Mouse (Mus musculus) MEL (cell line): ENCODE results near the gene Nop2. TPM values are rescaled to one million over a fixed set of nuclear protein-coding genes. Genes with fewer than 3 reads are reported as not detected.

ENCODE experiments used
- DNase-seq: peaks from one replicate; pipeline ENCODE4 v3.0.0; 2011; ENCODE audit warnings: low read depth, low spot score
- H3K27ac ChIP-seq: 2 replicates; pipeline ENCODE4 v1.5.1; 2012; ENCODE audit warnings: low read depth, mild to moderate bottlenecking, control low read depth, low read length, moderate library complexity; ENCODE audit not compliant: control insufficient read depth
- H3K27me3 ChIP-seq, 2 experiments: fragments of 150-350 bp in 1 of 2; sonication (generic) in 1 of 2; 2 replicates each; pipeline ENCODE4 v1.6.1; 2012; ENCODE audit warnings: low read length in 2 of 2, mild to moderate bottlenecking in 2 of 2, improper control_type of control experiment in 1 of 2, moderate library complexity in 1 of 2; ENCODE audit not compliant: insufficient read depth in 2 of 2, control insufficient read depth in 1 of 2
- H3K36me3 ChIP-seq, 2 experiments: 2 replicates each; pipeline ENCODE4 v1.6.1; 2012 to 2014; ENCODE audit warnings: low read length in 2 of 2, improper control_type of control experiment in 1 of 2, inconsistent platforms in 1 of 2, mild to moderate bottlenecking in 1 of 2; ENCODE audit not compliant: insufficient read depth in 2 of 2, control insufficient read depth in 1 of 2
- H3K4me1 ChIP-seq, 2 experiments: fragments of 150-350 bp in 1 of 2; sonication (generic) in 1 of 2; 2 replicates each; pipeline ENCODE4 v1.6.1; 2012; ENCODE audit warnings: low read length in 2 of 2, improper control_type of control experiment in 1 of 2, mild to moderate bottlenecking in 1 of 2; ENCODE audit not compliant: insufficient read depth in 2 of 2, control insufficient read depth in 1 of 2
- H3K4me3 ChIP-seq, 2 experiments: fragments of 150-350 bp in 1 of 2; sonication (generic) in 1 of 2; 2 replicates each; pipeline ENCODE4 v1.5.1; 2012; ENCODE audit warnings: low read depth in 2 of 2, low read length in 2 of 2, mild to moderate bottlenecking in 2 of 2, moderate library complexity in 2 of 2, control low read depth in 1 of 2, improper control_type of control experiment in 1 of 2; ENCODE audit not compliant: control insufficient read depth in 1 of 2, insufficient read depth in 1 of 2
- H3K79me2 ChIP-seq: 2 replicates; pipeline ENCODE4 v1.6.1; 2012; ENCODE audit warnings: mild to moderate bottlenecking, low read length, moderate library complexity; ENCODE audit not compliant: control insufficient read depth, poor library complexity, insufficient read depth
- H3K9ac ChIP-seq: 2 replicates; pipeline ENCODE4 v1.6.1; 2012; ENCODE audit warnings: low read depth, mild to moderate bottlenecking, control low read depth, low read length, moderate library complexity; ENCODE audit not compliant: control insufficient read depth, poor library complexity, severe bottlenecking
- H3K9me3 ChIP-seq: fragments of 150-350 bp; sonication (generic); replicated peaks from 2 replicates; pipeline ENCODE4 v1.6.1; 2012; ENCODE audit warnings: mild to moderate bottlenecking, low read length, improper control_type of control experiment, moderate library complexity; ENCODE audit not compliant: insufficient read depth
- BHLHE40 ChIP-seq: IDR thresholded peaks from 2 replicates; pipeline ENCODE4 v1.6.1; 2012; ENCODE audit warnings: low read depth, mild to moderate bottlenecking, inconsistent platforms, low read length, improper control_type of control experiment, borderline replicate concordance
- CHD1 ChIP-seq: IDR thresholded peaks from 2 replicates; pipeline ENCODE4 v1.6.1; 2012; ENCODE audit warnings: low read depth, mild to moderate bottlenecking, inconsistent platforms, low read length, improper control_type of control experiment
- CHD2 ChIP-seq: IDR thresholded peaks from 2 replicates; pipeline ENCODE4 v1.6.1; 2011; ENCODE audit warnings: low read length, improper control_type of control experiment
- CTCF ChIP-seq, 3 experiments: IDR thresholded peaks in 2 of 3; conservative IDR thresholded peaks in 1 of 3; 2 replicates each; pipeline ENCODE4 v1.5.1; 2011 to 2012; ENCODE audit warnings: low read length in 3 of 3, low read depth in 2 of 3, mild to moderate bottlenecking in 2 of 3, improper control_type of control experiment in 1 of 3, inconsistent platforms in 1 of 3, mixed read lengths in 1 of 3, moderate library complexity in 1 of 3; ENCODE audit not compliant: control insufficient read depth in 1 of 3, insufficient read depth in 1 of 3, poor library complexity in 1 of 3, severe bottlenecking in 1 of 3
- E2F4 ChIP-seq: IDR thresholded peaks from 2 replicates; pipeline ENCODE4 v1.6.1; 2011; ENCODE audit warnings: low read depth, low read length, improper control_type of control experiment, borderline replicate concordance
- ELF1 ChIP-seq: IDR thresholded peaks from 2 replicates; pipeline ENCODE4 v1.6.1; 2014; ENCODE audit warnings: low read depth, mild to moderate bottlenecking, inconsistent platforms, low read length, improper control_type of control experiment, moderate library complexity
- EP300 ChIP-seq, 2 experiments: IDR thresholded peaks; 2 replicates each; pipeline ENCODE4 v1.6.1; 2011; ENCODE audit warnings: improper control_type of control experiment in 2 of 2, low read length in 2 of 2, low read depth in 1 of 2, mild to moderate bottlenecking in 1 of 2
- ETS1 ChIP-seq: IDR thresholded peaks from 2 replicates; pipeline ENCODE4 v1.6.1; 2012; ENCODE audit warnings: low read depth, mild to moderate bottlenecking, inconsistent platforms, low read length, improper control_type of control experiment, moderate library complexity
- GABPA ChIP-seq: IDR thresholded peaks from 2 replicates; pipeline ENCODE4 v1.6.1; 2012; ENCODE audit warnings: low read depth, mild to moderate bottlenecking, inconsistent platforms, low read length, improper control_type of control experiment, moderate library complexity
- GATA1 ChIP-seq: IDR thresholded peaks from 2 replicates; pipeline ENCODE4 v1.6.1; 2011; ENCODE audit warnings: low read depth, low read length, improper control_type of control experiment
- HCFC1 ChIP-seq: IDR thresholded peaks from 2 replicates; pipeline ENCODE4 v1.6.1; 2012; ENCODE audit warnings: low read depth, mild to moderate bottlenecking, inconsistent platforms, low read length, improper control_type of control experiment, moderate library complexity
- JUND ChIP-seq: IDR thresholded peaks from 2 replicates; pipeline ENCODE4 v1.6.1; 2011; ENCODE audit warnings: low read depth, mild to moderate bottlenecking, improper control_type of control experiment, low read length
- KAT2A ChIP-seq: conservative IDR thresholded peaks from 2 replicates; pipeline ENCODE4 v1.6.1; 2012; ENCODE audit warnings: low read depth, low read length, improper control_type of control experiment, inconsistent platforms
- MAFK ChIP-seq: IDR thresholded peaks from 2 replicates; pipeline ENCODE4 v1.6.1; 2011; ENCODE audit warnings: low read depth, mild to moderate bottlenecking, low read length, improper control_type of control experiment, borderline replicate concordance
- MAX ChIP-seq: IDR thresholded peaks from 2 replicates; pipeline ENCODE4 v1.6.1; 2011; ENCODE audit warnings: low read length, improper control_type of control experiment
- MAZ ChIP-seq: IDR thresholded peaks from 2 replicates; pipeline ENCODE4 v1.6.1; 2012; ENCODE audit warnings: low read depth, mild to moderate bottlenecking, inconsistent platforms, low read length, improper control_type of control experiment
- MEF2A ChIP-seq: IDR thresholded peaks from 2 replicates; pipeline ENCODE4 v1.6.1; 2014; ENCODE audit warnings: low read depth, mild to moderate bottlenecking, inconsistent platforms, low read length, improper control_type of control experiment; ENCODE audit not compliant: poor library complexity, insufficient replicate concordance, severe bottlenecking; ENCODE audit errors: extremely low read depth
- MXI1 ChIP-seq: IDR thresholded peaks from 2 replicates; pipeline ENCODE4 v1.6.1; 2011; ENCODE audit warnings: mild to moderate bottlenecking, low read depth, low read length, improper control_type of control experiment
- MYC ChIP-seq: IDR thresholded peaks from 2 replicates; pipeline ENCODE4 v1.6.1; 2011; ENCODE audit warnings: low read depth, mild to moderate bottlenecking, low read length, improper control_type of control experiment, moderate library complexity
- NELFE ChIP-seq: IDR thresholded peaks from 2 replicates; pipeline ENCODE4 v1.6.1; 2011; ENCODE audit warnings: low read depth, low read length, improper control_type of control experiment
- NRF1 ChIP-seq: IDR thresholded peaks from 2 replicates; pipeline ENCODE4 v1.6.1; 2014; ENCODE audit warnings: low read depth, mild to moderate bottlenecking, inconsistent platforms, low read length, improper control_type of control experiment, moderate library complexity; ENCODE audit not compliant: poor library complexity, insufficient read depth, severe bottlenecking
- POLR2A ChIP-seq, 2 experiments: IDR thresholded peaks; 2 replicates each; pipeline ENCODE4 v1.6.1; 2011 to 2012; ENCODE audit warnings: low read length in 2 of 2, mild to moderate bottlenecking in 2 of 2, control low read depth in 1 of 2, improper control_type of control experiment in 1 of 2, low read depth in 1 of 2, moderate library complexity in 1 of 2; ENCODE audit not compliant: control insufficient read depth in 1 of 2, insufficient read depth in 1 of 2, poor library complexity in 1 of 2
- POLR2AphosphoS2 ChIP-seq: IDR thresholded peaks from 2 replicates; pipeline ENCODE4 v1.6.1; 2011; ENCODE audit warnings: low read length, improper control_type of control experiment
- POLR2AphosphoS5 ChIP-seq: IDR thresholded peaks from 2 replicates; pipeline ENCODE4 v1.6.1; 2012; ENCODE audit warnings: low read depth, borderline replicate concordance, mild to moderate bottlenecking, inconsistent platforms, low read length, moderate library complexity, mixed read lengths
- RAD21 ChIP-seq: IDR thresholded peaks from 2 replicates; pipeline ENCODE4 v1.6.1; 2011; ENCODE audit warnings: mild to moderate bottlenecking, low read depth, low read length, improper control_type of control experiment
- RCOR1 ChIP-seq: IDR thresholded peaks from 2 replicates; pipeline ENCODE4 v1.6.1; 2012; ENCODE audit warnings: low read depth, mild to moderate bottlenecking, inconsistent platforms, low read length, improper control_type of control experiment
- SIN3A ChIP-seq: IDR thresholded peaks from 2 replicates; pipeline ENCODE4 v1.6.1; 2012; ENCODE audit warnings: low read length, improper control_type of control experiment, inconsistent platforms
- TAL1 ChIP-seq: IDR thresholded peaks from 2 replicates; pipeline ENCODE4 v1.6.1; 2012; ENCODE audit warnings: mild to moderate bottlenecking, inconsistent platforms, low read length, moderate library complexity, mixed read lengths
- TBP ChIP-seq: IDR thresholded peaks from 2 replicates; pipeline ENCODE4 v1.8.0; 2011; ENCODE audit warnings: low read depth, low read length, improper control_type of control experiment
- TCF12 ChIP-seq: IDR thresholded peaks from 2 replicates; pipeline ENCODE4 v1.6.1; 2014; ENCODE audit warnings: low read depth, mild to moderate bottlenecking, inconsistent platforms, low read length, improper control_type of control experiment, moderate library complexity
- UBTF ChIP-seq: IDR thresholded peaks from 2 replicates; pipeline ENCODE4 v1.6.1; 2012; ENCODE audit warnings: low read depth, mild to moderate bottlenecking, inconsistent platforms, low read length, improper control_type of control experiment, moderate library complexity, borderline replicate concordance; ENCODE audit not compliant: insufficient read depth
- USF1 ChIP-seq: IDR thresholded peaks from 2 replicates; pipeline ENCODE4 v1.6.1; 2014; ENCODE audit warnings: low read depth, mild to moderate bottlenecking, inconsistent platforms, low read length, improper control_type of control experiment, moderate library complexity
- USF2 ChIP-seq, 2 experiments: IDR thresholded peaks; 2 replicates each; pipeline ENCODE4 v1.6.1; 2011 to 2012; ENCODE audit warnings: improper control_type of control experiment in 2 of 2, low read length in 2 of 2, borderline replicate concordance in 1 of 2, inconsistent platforms in 1 of 2, low read depth in 1 of 2, mild to moderate bottlenecking in 1 of 2; ENCODE audit not compliant: insufficient read depth in 1 of 2
- ZC3H11A ChIP-seq: IDR thresholded peaks from 2 replicates; pipeline ENCODE4 v1.6.1; 2012; ENCODE audit warnings: low read depth, mild to moderate bottlenecking, inconsistent platforms, low read length, improper control_type of control experiment
- ZKSCAN1 ChIP-seq: IDR thresholded peaks from 2 replicates; pipeline ENCODE4 v1.6.1; 2012; ENCODE audit warnings: low read depth, mild to moderate bottlenecking, inconsistent platforms, low read length, improper control_type of control experiment, moderate library complexity
- ZMIZ1 ChIP-seq: IDR thresholded peaks from 2 replicates; pipeline ENCODE4 v1.6.1; 2012; ENCODE audit warnings: low read depth, mild to moderate bottlenecking, inconsistent platforms, low read length, improper control_type of control experiment, moderate library complexity
- ZNF384 ChIP-seq: IDR thresholded peaks from 2 replicates; pipeline ENCODE4 v1.6.1; 2012; ENCODE audit warnings: low read depth, mild to moderate bottlenecking, inconsistent platforms, low read length, improper control_type of control experiment
- polyA plus RNA-seq, 2 experiments: library from polyadenylated mRNA; stranded (reverse) in 1 of 2; unstranded in 1 of 2; fragments of >175 nt in 1 of 2; fragments of >200 nt in 1 of 2; gene quantifications; 2 replicates each; pipeline versions ENCODE4 v1.2.1 to v1.2.4; 2012; ENCODE audit warnings: low replicate concordance in 2 of 2, low read depth in 1 of 2; ENCODE audit not compliant: insufficient read length in 2 of 2, insufficient read depth in 1 of 2, missing spikeins in 1 of 2
- total RNA-seq: library from RNA; depleted of rRNA; stranded (reverse); fragments of 300-350 nt; gene quantifications from 2 replicates; pipeline ENCODE4 v1.2.3, GENCODE M21; 2012

The Nop2 gene
- total and polyA plus RNA-seq, 3 experiments, result 221 to 337 (median 263) TPM

DNA sequence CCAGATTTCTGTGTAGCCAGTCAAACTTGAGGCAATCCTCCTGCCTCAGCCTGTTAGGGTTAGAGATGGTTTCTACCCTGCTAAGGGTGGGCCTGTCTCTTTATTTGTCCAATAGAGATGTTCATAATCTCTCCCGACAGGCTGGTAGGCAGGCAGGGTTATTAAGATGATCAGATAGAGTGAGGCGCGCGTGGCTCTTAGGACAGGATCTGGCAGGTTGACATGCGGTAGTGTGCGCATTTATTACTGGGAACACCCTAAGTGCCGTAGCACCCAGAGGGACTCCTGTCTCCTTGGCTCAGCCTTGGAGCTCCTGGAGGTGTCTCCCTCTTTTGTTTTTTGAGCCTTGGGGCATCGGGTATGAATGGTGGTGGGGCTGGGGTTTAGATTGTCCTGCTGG is 23.6 kb downstream of the Nop2 start:
- H3K27ac ChIP-seq, result peak overlapping the region; percentile 49
- no peak for TF ChIP-seq CHD1
- no peak for TF ChIP-seq BHLHE40
- no peak for TF ChIP-seq MEF2A
- no peak for TF ChIP-seq POLR2AphosphoS2
- TF ChIP-seq MYC, result peak; percentile 72; the same call in 1 of the 2 replicates
- no peak for TF ChIP-seq CHD2
- no peak for TF ChIP-seq UBTF
- TF ChIP-seq MAX, result peak; percentile 84
- TF ChIP-seq HCFC1, result no peak
- TF ChIP-seq USF2 (IDR thresholded peaks at IDR 0.05; ENCODE audit: borderline replicate concordance in 1 of 2, insufficient read depth in 1 of 2, low read depth in 1 of 2, low read length in 2 of 2), result no peak
- TF ChIP-seq POLR2A (IDR thresholded peaks at IDR 0.05; ENCODE audit: control insufficient read depth in 1 of 2, insufficient read depth in 1 of 2, low read depth in 1 of 2, low read length in 2 of 2, poor library complexity in 1 of 2), result peak in 1 of 2 experiments; percentile 35; a peak in 1 of 4 replicates
- TF ChIP-seq ETS1, result peak; percentile 42; the same call in 1 of the 2 replicates
- TF ChIP-seq RCOR1, result no peak
- peak; percentile 97 for TF ChIP-seq MXI1
- no peak for TF ChIP-seq JUND
- TF ChIP-seq POLR2AphosphoS5, result no peak
- TF ChIP-seq ZNF384, result no peak
- no peak for TF ChIP-seq RAD21
- peak; percentile 71; the same call in 1 of the 2 replicates for TF ChIP-seq SIN3A
- TF ChIP-seq ZKSCAN1, result no peak
- TF ChIP-seq CTCF (IDR thresholded peaks at IDR 0.05 in 2 of 3, conservative IDR thresholded peaks at IDR 0.05 in 1 of 3; ENCODE audit: control insufficient read depth in 1 of 3, insufficient read depth in 1 of 3, low read depth in 2 of 3, low read length in 3 of 3, poor library complexity in 1 of 3, severe bottlenecking in 1 of 3), result no peak
- TF ChIP-seq ZC3H11A, result no peak
- TF ChIP-seq USF1, result no peak
- peak; percentile 44; the same call in 1 of the 2 replicates for TF ChIP-seq TCF12
- TF ChIP-seq GATA1, result peak; percentile 46; the same call in 1 of the 2 replicates
- TF ChIP-seq TBP, result 0 out of 2 replicates have a peak, but pooled peaks have one; percentile 16
- TF ChIP-seq ZMIZ1, result no peak
- TF ChIP-seq EP300 (IDR thresholded peaks at IDR 0.05; ENCODE audit: low read depth in 1 of 2, low read length in 2 of 2), result peak in 1 of 2 experiments; percentile 41; a peak in 2 of 4 replicates
- TF ChIP-seq KAT2A, result no peak
- no peak for TF ChIP-seq NELFE
- no peak for TF ChIP-seq E2F4
- TF ChIP-seq ELF1, result no peak
- TF ChIP-seq TAL1, result peak; percentile 40; the same call in 1 of the 2 replicates
- no peak for TF ChIP-seq MAFK
- no peak for TF ChIP-seq GABPA
- no peak for TF ChIP-seq NRF1
- TF ChIP-seq MAZ, result no peak

More for the DNA sequence above, 23.6 kb downstream of the Nop2 start:
- Histone ChIP-seq H3K4me3 (peak overlapping the region; percentile 52 to 59), H3K27me3 (no peaks in the 10 kb centered on the region), H3K36me3 (peaks cover 0 to 32% of the 10 kb centered on the region in 2 experiments; a peak in 2 of 4 replicates), H3K79me2 (peaks cover 52% of the 10 kb centered on the region), H3K9me3 (no peaks in the 10 kb centered on the region), H3K4me1 (peaks cover 0 to 51% of the 10 kb centered on the region in 2 experiments), H3K9ac (peak overlapping the region; percentile 68)
- peak; percentile 82 for DNase-seq
